Mouse (Mus musculus) Patski (cell line): ENCODE measurements around the gene Bcap29. TPM values are rescaled to one million over a fixed set of nuclear protein-coding genes. Genes with fewer than 3 reads are reported as not detected.
"Not testable (repeated sequence)": the region's sequence is repeated elsewhere in the genome, so short reads cannot be mapped to it uniquely, and the experiment has no call there.

Experiments
- ATAC-seq: fragments of 100-300 bp; one replicate; pipeline ENCODE4 v1.8.0; 2021
- CTCF ChIA-PET: fragments of 350-600 bp; sonication (Branson Sonifier 250); formaldehyde crosslinking; loops from one replicate; lab custom pipeline; 2022; ENCODE audit warnings: inconsistent platforms; lab: Charles Lee
- POLR2A ChIA-PET: fragments of 350-600 bp; sonication (Branson Sonifier 250); formaldehyde crosslinking; loops from one replicate; lab custom pipeline; 2022; ENCODE audit warnings: antibody characterized with exemption, inconsistent platforms; lab: Charles Lee
- DNase-seq: peaks from one replicate; pipeline ENCODE4 v3.0.0-alpha.2; 2011; ENCODE audit warnings: low read depth, low spot score
- H3K27me3 ChIP-seq: fragments of 371-371 bp; one replicate; pipeline ENCODE4 v1.5.1; 2021
- CTCF ChIP-seq: fragments of 100-300 bp; IDR thresholded peaks from one replicate; pipeline ENCODE4 v1.5.1; 2021
- in situ Hi-C: fragments of 300-500 bp; cut with MboI; formaldehyde crosslinking; loops from 3 replicates; pipeline ENCODE4 v1.11.1; 2018; ENCODE audit warnings: low pct_unique_long_range_greater_than_20kb, mixed read lengths
- polyA plus RNA-seq: library from polyadenylated mRNA; unstranded; gene quantifications from one replicate; pipeline ENCODE4 v1.2.3, GENCODE M21; 2021

Bcap29 gene
- polyA plus RNA-seq = 28.3 TPM

- no peak for DNase-seq
- peak; percentile 84 for ATAC-seq
- in situ Hi-C loops = no loop called here
- ChIA-PET CTCF (interaction anchor here (1.1 kb wide), 1 partner anchor 127 kb away, joined by 3 read pairs; no protein-coding TSS in a partner anchor), POLR2A (interaction anchor here (0.9 kb wide), 2 partner anchors 18 to 19 kb away, joined by 3 read pairs; no protein-coding TSS in a partner anchor)
- no peaks in the 10 kb centered on the region for H3K27me3 ChIP-seq
- no peak for TF ChIP-seq CTCF
Measured at GRCm38 (mm10) chr12:31634343-31635239, at the start of gene Bcap29. Gene Bcap29, minus strand, starts transcription at chr12:31634658.

GRCm38 (mm10) chr12:31667187-31667586 lies 32.7 kb upstream of the Bcap29 start:
- no peak for ATAC-seq
- ChIA-PET POLR2A (no interaction called here), CTCF (no interaction called here)
- no peak for DNase-seq
- no peaks in the 10 kb centered on the region for H3K27me3 ChIP-seq
- TF ChIP-seq CTCF = no peak
- in situ Hi-C loops = no loop called here

GRCm38 (mm10) chr12:31665999-31666398 lies 31.5 kb upstream of the Bcap29 start:
- ChIA-PET CTCF (interaction anchor here (2.7 kb wide), 1 partner anchor 12 kb away, joined by 8 read pairs; no protein-coding TSS in a partner anchor), POLR2A (interaction anchor here (0.6 kb wide), 1 partner anchor 283 kb away, joined by 4 read pairs; no protein-coding TSS in a partner anchor)
- no peak for TF ChIP-seq CTCF
- in situ Hi-C loops = no loop called here
- DNase-seq (no peak), ATAC-seq (no peak)
- H3K27me3 ChIP-seq = no peaks in the 10 kb centered on the region

GRCm38 (mm10) chr12:31656841-31657240 lies 22.4 kb upstream of the Bcap29 start:
- in situ Hi-C loops = loop anchor here (10.0 kb wide), 1 partner anchor 152 kb away; no protein-coding TSS in a partner anchor
- CTCF ChIA-PET = interaction anchor here (1.3 kb wide), 1 partner anchor 22 kb away, joined by 3 read pairs; no protein-coding TSS in a partner anchor
- TF ChIP-seq CTCF = no peak
- ATAC-seq (no peak), DNase-seq (no peak)
- H3K27me3 ChIP-seq = no peaks in the 10 kb centered on the region
- POLR2A ChIA-PET = no interaction called here

GRCm38 (mm10) chr12:31654965-31655477 lies 20.6 kb upstream of the Bcap29 start:
- ATAC-seq = peak; percentile 80
- peak; percentile 67 for TF ChIP-seq CTCF
- ChIA-PET POLR2A (no interaction called here), CTCF (no interaction called here)
- in situ Hi-C loops = loop anchor here (10.0 kb wide), 1 partner anchor 150 kb away; no protein-coding TSS in a partner anchor
- H3K27me3 ChIP-seq = no peaks in the 10 kb centered on the region
- no peak for DNase-seq

GRCm38 (mm10) chr12:31654197-31654964 lies 19.9 kb upstream of the Bcap29 start, which contains the start of the genes Dus4l and Cog5:
Gene Dus4l, minus strand, starts transcription at chr12:31654826.
Gene Cog5, plus strand, starts transcription at chr12:31654869.
- peak; percentile 89 for ATAC-seq
- POLR2A ChIA-PET = interaction anchor here (1.2 kb wide), 1 partner anchor 21 kb away, joined by 3 read pairs; no protein-coding TSS in a partner anchor
- in situ Hi-C loops = loop anchor here (10.0 kb wide), 1 partner anchor 150 kb away; no protein-coding TSS in a partner anchor

GRCm38 (mm10) chr12:31653611-31654010 lies 19.2 kb upstream of the Bcap29 start:
- CTCF ChIA-PET = interaction anchor here (0.9 to 1.1 kb wide), 2 partner anchors 73 to 145 kb away, joined by 3 read pairs; no protein-coding TSS in a partner anchor
- DNase-seq (no peak), ATAC-seq (no peak)
- POLR2A ChIA-PET = interaction anchor here (1.1 to 1.2 kb wide), 3 partner anchors 19 to 27 kb away, joined by 3 to 4 read pairs (median 3); no protein-coding TSS in a partner anchor
- in situ Hi-C loops = loop anchor here (10.0 kb wide), 1 partner anchor 149 kb away; no protein-coding TSS in a partner anchor
- no peak for TF ChIP-seq CTCF
- no peaks in the 10 kb centered on the region for H3K27me3 ChIP-seq

More at GRCm38 (mm10) chr12:31654197-31654964, 19.9 kb upstream of the Bcap29 start, which contains the start of the genes Dus4l and Cog5:
- peak; percentile 58 for DNase-seq
- TF ChIP-seq CTCF = no peak
- CTCF ChIA-PET = interaction anchor here (1.1 kb wide), 1 partner anchor 145 kb away, joined by 3 read pairs; no protein-coding TSS in a partner anchor
- H3K27me3 ChIP-seq = no peaks in the 10 kb centered on the region

- ATAC-seq (no peak), DNase-seq (no peak)
- ChIA-PET POLR2A (interaction anchor here (0.9 kb wide), 2 partner anchors 17 to 18 kb away, joined by 3 read pairs; no protein-coding TSS in a partner anchor), CTCF (interaction anchor here (1.1 kb wide), 1 partner anchor 128 kb away, joined by 3 read pairs; no protein-coding TSS in a partner anchor)
- TF ChIP-seq CTCF = no peak
- no peaks in the 10 kb centered on the region for H3K27me3 ChIP-seq
- in situ Hi-C loops = no loop called here
Measured at GRCm38 (mm10) chr12:31635240-31635607, 766 bp upstream of the Bcap29 start.

GRCm38 (mm10) chr12:31633970-31634342 lies 502 bp downstream of the Bcap29 start:
- CTCF ChIA-PET = no interaction called here
- no peak for DNase-seq
- POLR2A ChIA-PET = interaction anchor here (1.0 kb wide), 1 partner anchor 20 kb away, joined by 3 read pairs; the partner anchor contains the start of genes Cog5 and Dus4l

GRCm38 (mm10) chr12:31628396-31628795 lies 6.1 kb downstream of the Bcap29 start:
- in situ Hi-C loops, H3K27me3 ChIP-seq, DNase-seq, ATAC-seq, CTCF ChIA-PET, POLR2A ChIA-PET: not testable (repeated sequence)

More at GRCm38 (mm10) chr12:31633970-31634342, 502 bp downstream of the Bcap29 start:
- TF ChIP-seq CTCF = no peak
- H3K27me3 ChIP-seq = no peaks in the 10 kb centered on the region
- peak; percentile 21 for ATAC-seq
- in situ Hi-C loops = no loop called here
